Mouse (Mus musculus) embryo, embryonic 11 days (tissue): Measurements from ENCODE around the gene Itga4.

Experiments
- DNase-seq: peaks from one replicate; pipeline ENCODE4 v3.0.0-alpha.2; 2015

Itga4 gene

DNA sequence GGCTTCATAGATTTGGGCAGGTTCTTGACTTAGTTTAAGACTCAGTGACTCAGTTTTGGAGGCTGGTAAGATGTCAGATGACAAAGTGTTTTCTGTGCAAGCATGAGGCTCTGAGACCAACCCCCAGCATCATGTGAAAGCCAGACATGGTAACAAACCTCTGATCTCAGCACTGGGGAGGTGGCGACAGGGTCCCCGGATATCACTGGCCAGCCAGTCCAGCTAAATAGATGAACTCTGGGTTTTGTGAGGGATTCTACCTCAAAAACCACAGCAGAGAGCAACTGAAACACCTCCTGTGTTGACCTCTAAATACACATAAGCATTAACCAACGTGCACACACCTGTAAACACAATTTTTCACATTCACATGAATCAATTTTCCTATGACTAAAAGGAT is 12.0 kb downstream of the Itga4 start:
- DNase-seq = no peak

DNA sequence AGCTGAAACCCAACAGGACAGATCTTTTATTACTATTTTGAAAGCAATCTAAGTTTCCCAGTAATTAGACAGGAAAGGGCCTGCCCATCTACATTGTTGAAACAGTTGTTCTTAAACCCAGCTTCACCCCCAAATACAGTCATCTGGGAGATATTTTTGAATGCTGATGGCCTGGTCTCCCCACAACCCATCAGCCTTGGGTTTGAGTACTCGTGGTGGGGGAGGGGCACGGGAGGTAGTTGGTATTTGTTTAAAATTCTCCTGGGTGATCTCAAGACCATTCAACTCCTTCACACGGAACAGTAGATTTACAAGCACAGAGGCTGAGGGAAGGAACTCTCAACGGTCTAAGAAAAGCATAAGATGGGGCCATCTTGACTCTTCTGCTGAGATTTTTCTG is 13.6 kb downstream of the Itga4 start:
- DNase-seq = no peak

DNA sequence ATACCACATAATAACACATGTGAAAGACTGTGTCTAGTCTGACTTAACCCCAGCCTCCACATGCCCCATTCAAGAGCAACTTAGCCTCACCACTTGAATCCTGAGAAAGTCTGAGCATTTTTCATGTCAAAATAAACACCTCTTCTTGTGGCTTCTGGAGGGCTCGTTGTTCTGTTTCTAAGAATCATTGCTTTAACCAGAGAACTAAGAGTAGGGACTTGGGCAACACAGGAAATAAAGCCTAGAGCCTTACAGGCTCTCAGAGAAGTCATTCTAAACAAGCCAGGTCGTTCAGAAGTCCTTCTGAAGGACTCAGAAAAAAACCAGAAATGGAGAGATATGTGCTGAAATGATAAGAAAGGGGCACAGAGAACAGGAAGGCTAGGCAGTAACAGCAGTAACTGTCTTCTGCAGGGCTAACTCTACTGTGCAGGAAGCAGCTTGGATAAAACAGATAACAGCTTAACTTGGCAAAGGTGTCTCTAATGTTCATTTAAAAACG is 14.9 kb downstream of the Itga4 start:
- DNase-seq = no peak

DNA sequence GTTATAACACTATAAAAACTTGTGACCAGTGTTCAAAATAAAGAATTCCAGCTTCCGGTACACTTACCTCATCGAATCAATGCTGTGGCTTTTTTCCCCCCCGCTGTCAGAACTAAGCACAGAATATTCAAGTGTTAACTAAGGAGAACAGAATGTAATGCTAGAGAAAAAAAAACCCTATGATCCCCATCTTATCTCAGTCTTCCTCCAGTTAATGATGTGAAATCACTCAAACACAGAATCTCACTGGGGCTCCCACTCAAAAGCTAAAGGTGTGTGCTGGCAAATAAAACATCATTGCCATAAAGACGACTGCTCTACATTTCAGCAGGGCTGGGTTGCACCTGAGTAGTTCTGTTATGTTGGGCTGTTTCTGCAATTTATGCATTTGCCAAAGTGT is 16.6 kb downstream of the Itga4 start:
- no peak for DNase-seq

DNA sequence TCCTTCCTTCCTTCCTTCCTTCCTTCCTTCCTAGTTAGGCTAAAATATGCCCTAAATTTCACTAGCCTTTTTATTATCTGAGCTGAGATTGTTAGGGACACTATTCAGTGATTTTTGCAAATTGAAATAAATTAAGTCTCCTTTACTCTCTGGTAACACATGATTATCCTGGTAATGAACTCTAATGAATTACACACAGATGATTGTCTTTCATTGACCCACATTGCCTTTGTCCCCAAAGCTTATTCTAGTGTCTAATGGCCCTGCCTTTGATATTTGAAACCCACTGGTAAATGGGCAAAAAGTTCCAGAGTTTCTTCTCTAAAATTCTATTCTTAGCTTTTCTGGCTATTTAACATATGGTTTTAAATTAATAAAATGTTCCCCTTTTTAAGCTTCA is 23.4 kb downstream of the Itga4 start:
- no peak for DNase-seq

DNA sequence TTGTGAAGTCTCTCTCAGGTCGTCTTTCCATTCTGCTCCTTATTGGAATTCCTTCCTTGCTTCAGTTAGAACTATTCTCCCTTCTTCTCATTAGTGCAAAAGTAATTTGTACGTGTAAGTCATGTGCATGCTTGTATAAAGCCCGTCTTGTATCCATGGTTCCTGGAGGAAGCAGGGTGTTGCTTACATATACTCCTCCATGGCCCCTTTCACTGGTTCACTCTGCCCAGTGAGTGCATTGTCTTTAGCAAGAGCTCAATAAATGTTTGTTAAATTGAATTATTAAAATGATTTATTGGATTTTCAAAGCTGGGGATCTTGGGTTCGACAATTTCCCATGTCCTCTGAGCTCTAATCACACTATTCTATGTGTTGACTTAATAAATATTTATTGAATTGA is 29.0 kb downstream of the Itga4 start:
- no peak for DNase-seq

DNA sequence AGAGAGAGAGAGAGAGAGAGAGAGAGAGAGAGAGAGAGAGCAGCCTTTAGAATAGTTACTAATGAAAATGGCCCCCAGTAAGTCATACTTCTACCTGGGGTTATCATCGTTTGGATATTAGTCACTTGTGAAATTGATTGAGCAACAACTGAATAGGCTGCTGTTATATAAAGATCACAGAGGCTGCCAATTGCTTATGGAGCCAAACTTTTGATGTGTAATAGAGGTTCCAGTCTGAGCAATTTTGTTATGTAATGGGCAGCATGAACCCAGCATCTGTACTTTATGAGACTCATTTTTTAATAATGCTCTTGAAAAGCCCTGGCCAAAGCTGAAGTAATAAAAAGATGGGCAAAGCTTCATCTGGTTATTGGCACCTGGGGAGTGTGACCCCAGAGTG is 34.9 kb downstream of the Itga4 start:
- DNase-seq = no peak

DNA sequence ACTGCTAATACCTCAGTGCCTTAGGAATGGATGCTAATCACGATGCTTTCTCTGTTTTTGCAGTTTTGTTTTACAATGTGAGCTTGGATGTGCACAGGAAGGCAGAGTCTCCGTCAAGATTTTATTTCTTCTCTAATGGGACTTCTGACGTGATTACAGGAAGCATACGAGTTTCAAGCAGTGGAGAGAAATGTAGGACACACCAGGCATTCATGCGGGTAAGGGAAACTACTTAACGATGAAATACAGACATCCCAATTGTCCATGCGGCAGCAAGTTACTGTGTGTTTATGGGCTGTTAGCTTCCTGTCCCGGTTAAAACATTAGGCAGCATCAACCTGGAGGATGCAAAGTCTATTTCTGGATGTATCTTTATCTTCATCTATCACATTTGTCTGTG is 36.7 kb downstream of the Itga4 start:
- DNase-seq = no peak

DNA sequence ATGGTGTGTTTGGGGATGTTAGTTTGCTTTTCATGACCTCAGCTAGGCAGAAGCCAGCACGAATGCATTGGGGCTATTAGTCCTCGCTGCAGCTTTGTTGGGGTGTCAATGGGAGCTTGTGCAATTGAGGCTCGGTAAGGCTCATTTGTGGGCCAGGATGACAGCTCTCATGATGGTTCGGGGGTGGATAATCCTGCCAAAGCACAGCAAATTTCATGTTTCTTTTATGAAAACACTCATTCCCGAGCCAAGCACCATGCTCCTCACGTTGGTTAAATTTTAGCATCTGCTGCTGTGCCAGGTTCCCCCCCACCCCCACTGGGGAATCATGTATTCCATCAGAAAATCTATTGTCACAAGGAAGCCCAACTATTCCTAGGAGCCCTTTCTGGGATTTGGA is 37.2 kb downstream of the Itga4 start:
- DNase-seq = no peak

DNA sequence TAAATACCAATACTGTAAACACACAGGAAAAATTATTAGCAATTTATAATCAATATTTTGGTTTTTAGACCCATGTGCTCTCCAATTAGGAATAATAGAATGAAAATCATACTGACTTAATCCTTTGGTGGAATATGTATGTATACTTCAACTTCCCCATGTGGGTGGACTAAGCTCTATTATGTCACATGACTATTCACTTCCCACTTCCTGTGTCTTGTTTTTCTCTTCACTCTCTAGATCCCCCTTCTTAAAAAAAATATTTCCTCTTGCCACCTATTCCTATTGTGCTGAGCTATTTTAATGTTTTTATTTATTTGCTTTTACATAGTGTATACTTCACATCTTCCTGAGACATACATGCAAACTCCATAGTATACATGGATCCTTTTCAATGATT is 47.2 kb downstream of the Itga4 start:
- no peak for DNase-seq

DNA sequence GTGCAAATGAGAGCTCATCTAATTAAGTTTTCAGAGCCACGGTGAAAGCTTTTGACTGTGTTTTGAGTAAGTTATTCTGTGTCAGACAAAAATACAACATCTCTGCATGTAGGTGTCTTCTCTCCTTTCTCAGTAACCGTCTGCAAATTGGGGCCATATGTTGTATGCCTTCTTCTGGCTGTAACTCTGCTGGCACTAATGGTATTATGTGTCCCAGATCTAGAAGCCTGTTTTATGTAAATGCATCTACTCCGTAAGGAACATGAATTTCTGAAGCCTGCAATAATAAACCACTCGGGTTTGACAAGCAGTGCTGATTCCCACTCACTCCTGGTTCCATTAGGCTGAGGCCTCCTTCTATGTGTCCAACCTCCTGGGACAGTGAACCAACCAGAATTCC is 52.3 kb downstream of the Itga4 start:
- DNase-seq = no peak

DNA sequence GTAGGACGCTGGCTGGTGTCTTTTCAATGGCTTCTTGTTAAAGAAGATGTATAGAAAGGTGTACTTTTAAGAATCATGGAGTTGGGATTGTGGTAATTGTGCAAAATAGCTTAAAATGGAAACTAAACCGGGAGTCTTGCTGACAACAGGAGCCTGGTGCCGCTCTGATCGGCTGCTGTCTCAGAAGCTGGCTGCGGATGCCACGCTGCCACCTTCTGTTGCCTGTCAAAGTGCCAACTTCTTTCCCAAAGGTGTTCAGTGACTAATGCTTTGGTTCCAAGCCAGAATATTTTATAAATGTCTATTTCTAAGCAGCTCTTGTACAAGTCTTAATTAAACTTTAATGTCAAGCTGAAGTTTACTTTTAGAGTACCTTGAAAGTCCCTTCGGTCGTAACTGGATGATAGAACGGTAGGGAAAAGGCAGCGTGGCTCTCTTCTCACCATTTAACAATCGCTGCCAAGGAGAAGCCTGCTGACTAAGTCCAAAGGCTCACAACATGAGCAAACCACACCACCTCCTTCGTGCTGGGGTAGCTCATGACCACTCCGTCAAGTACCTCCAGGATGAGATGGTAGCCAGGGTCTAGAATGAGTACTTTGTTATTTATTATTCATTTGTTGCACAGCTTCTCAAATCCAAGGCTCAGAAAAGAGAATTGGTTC is 54.4 kb downstream of the Itga4 start:
- no peak for DNase-seq

DNA sequence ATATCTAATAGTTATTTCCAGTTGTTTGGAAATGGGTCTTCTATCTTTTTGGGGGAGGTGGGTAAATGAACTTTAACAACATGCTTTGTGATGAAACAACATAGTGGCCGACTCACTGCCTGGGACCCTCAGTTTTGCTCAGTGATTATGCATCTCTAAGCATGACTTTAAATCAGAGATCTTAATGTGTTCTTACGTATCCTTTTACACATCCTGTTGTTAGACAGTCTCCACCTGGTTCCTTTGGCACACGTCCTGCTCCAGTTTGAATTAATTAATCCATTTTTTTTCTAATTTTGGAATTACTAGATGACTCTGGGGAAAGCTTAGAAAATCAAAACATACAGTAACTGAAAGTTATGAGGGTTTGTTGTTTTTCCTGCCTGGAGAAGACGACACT is 57.3 kb downstream of the Itga4 start:
- DNase-seq = no peak

DNA sequence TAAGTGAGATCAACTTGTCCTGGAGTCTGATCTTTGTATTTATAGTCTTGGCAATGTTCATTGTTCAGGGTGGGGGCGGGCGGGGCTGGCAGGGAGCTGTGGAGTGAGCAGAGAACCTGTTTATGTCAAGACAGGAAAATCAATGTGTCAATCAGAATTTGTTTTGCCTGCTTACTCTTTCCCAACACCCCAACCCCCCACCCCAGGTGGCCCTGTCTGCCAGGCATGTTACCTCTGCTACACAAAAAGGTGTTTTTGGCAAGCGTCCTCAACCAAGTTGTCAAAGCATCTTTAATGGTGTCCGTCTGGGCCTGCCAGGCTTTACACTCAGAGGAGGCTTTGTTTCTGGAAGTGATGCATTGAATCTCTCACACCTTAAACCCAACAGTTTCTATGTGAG is 59.9 kb downstream of the Itga4 start:
- no peak for DNase-seq

DNA sequence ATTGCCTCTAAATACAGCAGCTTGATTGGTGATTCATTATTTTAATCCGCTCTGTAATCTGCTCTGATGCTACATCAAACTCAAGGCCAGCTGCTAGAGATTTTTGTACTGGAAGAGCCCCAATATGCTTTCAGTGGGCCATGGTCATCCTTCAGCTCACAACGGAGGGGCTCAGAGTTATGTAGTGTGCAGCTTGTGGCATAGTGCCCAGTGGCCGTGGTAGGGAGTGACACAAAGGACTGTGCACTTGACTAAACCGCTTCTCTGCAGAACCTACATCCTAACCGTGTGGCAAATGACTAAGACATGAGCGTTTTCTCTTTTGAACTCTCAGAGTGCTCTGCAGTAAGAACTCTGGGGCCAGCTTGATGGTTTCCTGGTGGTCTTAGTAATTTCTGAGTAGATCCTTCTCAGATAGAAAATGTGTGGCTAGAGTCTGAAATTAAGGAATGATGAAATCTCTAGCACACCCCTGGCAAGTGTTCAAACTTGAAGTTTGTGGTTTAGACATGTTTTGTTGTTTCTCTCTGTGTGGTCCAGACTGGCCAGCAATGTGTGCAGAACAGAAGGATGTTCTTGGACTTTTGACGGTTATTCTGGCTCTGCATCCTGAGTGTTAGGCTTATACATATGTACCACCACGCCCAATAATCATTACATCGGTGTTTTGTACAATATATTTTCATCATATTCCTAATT is 61.1 kb downstream of the Itga4 start:
- DNase-seq = no peak

DNA sequence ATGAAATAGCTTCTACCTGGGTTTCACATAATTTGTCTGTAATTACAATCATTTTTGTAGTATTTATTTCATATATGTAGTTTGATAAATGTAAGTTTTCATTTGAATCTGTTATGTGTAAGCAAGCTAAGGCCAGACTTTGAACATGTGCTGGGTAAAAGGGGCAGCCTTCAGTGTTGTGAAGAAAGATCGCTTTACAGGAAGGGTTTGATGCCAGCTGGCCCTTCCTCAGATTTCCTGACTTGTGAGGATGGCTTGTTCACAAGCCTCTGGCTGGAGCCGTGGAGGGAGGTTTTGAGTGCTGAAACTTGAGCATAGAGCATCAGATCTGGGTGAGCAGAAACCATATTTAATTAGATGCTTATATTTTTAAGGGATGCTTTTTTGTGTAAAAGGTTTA is 72.9 kb downstream of the Itga4 start:
- DNase-seq = peak; percentile 22

DNA sequence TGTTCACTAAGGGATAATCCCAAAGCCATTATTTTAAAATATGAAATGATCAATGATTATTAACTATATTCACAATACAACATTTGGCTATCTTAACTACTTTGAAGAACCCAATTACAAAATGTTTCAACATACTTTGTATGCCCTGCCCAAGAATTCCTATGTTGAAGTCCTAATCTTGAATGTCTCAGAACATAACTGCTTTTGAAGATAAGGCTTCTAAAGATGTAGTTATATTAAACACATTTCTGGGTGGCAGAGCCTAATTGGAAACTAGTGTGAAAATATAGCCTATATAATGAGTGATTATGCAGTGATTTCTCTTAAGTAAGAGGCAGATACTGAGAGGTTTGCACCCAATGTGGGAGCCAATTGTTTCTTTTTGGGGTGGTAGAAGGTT is 79.4 kb downstream of the Itga4 start:
- DNase-seq = no peak

DNA sequence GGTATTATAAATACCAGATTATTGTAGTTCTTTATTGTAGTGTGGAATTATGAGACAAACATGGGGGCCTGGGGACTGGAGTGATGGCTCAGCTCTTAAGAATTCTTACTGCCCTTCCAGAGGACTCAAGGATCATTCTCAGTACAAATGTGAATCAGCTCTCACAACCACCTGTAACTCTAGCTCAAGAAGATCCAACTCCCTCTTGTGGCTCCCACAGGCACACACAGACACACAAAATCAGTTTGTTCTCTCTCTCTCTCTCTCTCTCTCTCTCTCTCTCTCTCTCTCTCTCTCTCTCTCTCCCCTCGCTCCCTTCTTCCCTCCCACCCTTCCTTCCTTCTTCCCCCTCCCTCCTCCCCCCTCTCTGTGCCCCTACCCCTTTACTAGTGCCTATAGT is 80.9 kb downstream of the Itga4 start:
- no peak for DNase-seq

DNA sequence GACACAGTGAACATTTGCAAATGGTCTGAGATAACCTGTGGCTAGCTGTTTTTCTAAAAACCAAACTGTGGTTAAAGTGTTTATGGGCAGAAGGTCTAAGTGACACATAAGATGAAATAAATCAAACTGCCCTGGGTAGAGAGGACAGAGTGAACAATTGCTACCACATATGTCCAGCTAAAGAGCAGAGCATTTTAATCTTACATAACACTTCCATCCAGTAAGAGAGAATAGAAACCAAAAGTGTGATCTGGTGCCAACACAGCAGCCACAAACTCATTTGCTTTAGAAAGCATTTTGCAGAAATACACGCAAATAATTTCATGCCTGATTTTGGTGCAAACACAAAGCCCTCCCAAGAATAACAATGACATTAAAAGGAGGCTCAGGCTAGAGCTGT is 83.8 kb downstream of the Itga4 start:
- no peak for DNase-seq

DNA sequence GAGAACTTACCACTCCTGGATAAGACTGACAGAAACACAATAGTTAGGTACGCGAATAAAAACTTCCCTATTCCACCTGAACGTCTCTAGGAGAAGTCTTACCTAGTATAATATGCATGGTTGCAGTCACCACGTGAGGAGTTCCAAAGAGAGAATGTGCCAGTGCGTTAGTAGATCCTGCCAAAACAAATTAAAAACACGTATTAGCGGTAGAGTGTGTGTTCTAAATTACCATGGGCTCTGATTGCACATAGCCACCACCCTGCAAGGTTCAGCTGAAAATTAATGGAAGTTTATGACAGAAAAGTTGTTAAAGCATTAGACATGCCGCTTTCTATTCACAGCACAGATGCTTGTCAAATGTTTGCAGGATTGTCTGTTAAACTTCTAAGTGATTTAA is 87.9 kb downstream of the Itga4 start:
- DNase-seq = no peak

DNA sequence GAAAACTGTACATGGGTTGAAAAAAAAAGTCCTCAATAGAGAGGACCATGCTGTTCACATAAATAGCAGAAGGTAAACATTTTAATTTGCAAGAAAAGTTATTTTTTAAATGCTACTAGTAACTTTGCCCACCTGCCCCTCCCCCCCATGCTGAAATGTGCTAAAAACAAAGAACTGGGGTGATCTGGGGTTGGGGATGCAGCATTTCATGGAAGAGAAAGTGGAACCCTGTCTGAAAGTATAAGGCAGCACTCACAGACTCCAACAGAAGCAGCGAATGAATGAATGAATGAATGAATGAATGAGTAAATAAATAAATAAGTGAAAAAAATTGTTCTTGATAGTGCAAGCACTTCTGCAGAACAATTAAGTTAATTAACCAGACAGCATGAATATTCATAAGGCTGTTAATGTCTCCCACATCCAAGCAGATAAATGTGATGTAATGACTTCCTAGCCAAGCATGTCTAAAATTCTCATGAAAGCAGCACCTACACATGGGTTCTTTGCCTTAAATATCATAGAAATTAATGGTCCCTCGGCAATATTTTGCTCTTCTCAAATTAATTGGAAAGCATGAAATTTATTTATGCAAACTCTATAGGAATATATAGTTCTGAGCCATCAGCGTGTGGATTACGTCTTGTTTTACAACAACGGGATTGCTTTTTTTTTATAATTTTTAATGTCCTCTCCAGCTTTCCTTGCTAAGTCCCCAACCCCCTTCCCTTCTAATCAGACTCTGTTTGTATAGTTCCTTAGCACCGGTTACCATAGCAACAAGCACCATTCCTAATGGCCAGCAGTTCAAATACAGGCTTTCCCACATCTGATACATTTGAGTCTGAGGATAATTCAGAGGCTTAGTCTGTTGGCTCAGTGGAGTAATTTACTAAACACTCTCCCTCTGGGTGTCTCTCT is 96.2 kb downstream of the Itga4 start:
- DNase-seq = peak; percentile 62

DNA sequence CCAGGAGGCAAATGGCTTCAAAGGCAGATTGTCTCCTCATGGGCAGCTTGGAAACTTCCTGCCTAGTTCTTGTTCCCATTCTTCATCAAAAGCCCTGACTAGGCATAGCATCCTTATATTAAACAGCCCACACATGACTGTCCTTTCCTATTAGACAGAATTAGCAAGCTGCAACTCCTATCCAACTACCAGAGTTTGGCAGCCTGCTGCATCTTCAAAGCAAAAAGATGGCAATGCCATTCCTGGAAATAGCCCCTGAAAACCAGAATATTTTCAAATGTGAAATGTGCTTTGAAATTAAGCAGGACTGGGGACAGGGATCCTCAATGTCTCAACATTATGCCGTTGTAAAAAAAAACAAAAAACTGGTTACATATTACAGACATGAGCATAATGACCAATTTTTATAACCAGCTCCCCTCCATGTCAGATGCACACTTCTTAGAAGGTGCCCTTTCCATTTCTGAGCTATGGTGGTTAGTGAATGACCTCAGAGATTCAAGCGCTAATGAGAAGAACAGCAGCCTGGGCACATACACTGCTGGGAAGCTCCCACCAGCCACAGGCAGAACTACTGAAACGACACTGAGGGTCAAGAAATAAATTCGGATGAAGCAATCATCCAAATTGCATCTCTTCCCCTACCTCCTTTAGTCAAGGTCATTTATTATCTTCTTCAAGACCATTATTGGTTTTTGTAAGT is 97.0 kb downstream of the Itga4 start:
- DNase-seq = no peak

DNA sequence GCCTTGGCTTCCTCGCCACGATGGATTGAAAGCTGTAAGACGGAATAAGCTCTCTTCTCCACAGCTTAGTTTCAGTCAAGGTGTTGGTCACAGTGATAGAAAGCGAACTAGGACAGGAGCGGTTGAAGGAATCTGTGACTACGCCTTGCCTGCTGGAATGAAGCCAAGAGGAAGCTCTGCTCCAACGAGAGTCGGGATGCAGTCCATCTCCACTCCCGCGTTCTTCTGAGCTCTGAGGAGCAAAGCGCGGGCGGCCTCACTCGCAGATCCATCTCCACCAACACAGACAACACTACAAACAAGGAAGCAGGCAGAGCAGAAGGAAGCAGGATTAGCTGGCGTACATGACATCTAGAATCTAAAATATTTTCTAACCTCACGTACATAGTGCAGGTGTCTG is 99.5 kb downstream of the Itga4 start:
- DNase-seq = no peak
